ENCODE assay signal across 8 mouse cellular contexts in the genomic region with DNA sequence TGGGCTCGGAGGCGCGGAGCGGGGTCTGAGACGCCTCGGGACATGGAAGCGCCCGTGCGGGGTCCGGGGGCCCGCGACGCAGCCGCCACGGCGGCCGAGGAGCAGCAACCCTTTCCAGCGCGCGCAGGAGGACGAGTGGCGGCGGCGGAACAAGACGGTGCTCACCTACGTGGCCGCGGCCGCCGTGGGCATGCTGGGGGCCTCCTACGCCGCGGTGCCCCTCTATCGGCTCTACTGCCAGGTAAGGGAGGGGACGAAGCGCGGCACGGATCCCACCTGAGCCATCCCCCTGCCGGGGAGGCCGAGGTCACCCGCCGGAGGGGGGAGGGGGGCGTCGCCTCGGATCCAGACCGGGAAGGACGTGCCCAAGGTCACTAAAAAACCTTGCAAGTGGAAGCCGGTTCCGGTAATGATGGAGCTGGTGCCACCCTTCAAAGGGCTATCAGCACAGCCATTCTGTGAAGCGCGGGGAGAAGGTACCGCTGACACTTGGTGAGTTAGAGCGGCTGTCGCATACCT. TPM values are rescaled to one million over a fixed set of nuclear protein-coding genes. Genes with fewer than 3 reads are reported as not detected.
DNase-seq lines count a peak whose midpoint lies in the region; ATAC-seq and TF ChIP-seq lines count a peak whose summit lies in the region.

No protein-coding gene starts in this region.

- WGBS in forebrain, embryonic 13.5 days: under 1% methylated on average over 54 of the region's 54 CpGs
- under 1% methylated on average over 54 of the region's 54 CpGs for WGBS in intestine, embryonic 15.5 days
- under 1% methylated on average over 54 of the region's 54 CpGs for WGBS in liver, embryonic 15.5 days (ENCODE audit: insufficient replicate concordance)
- under 1% methylated on average over 54 of the region's 54 CpGs for WGBS in olfactory bulb, adult 2 months

- peak overlapping the region; percentile 100 for H3K4me3 ChIP-seq in bone marrow macrophage, adult 2 months (ENCODE audit: insufficient read depth, low read length)
- H3K4me3 ChIP-seq in forebrain, embryonic 13.5 days: peak overlapping the region; percentile 97
- H3K4me3 ChIP-seq in intestine, embryonic 15.5 days (replicated peaks): peak overlapping the region; percentile 99
- peak overlapping the region; percentile 98 for H3K4me3 ChIP-seq in liver, embryonic 15.5 days (replicated peaks)
- peak overlapping the region; percentile 79 for H3K4me3 ChIP-seq in olfactory bulb, adult 2 months (ENCODE audit: insufficient read depth, low read depth, low read length)

- H3K36me3 ChIP-seq in forebrain, embryonic 13.5 days (ENCODE audit: poor library complexity, severe bottlenecking): peaks cover 19% of the 10 kb centered on the region
- no peaks in the 10 kb centered on the region for H3K36me3 ChIP-seq in intestine, embryonic 15.5 days
- peaks cover 29% of the 10 kb centered on the region for H3K36me3 ChIP-seq in liver, embryonic 15.5 days (replicated peaks)

- H3K9me3 ChIP-seq in forebrain, embryonic 13.5 days (replicated peaks): no peaks in the 10 kb centered on the region
- no peaks in the 10 kb centered on the region for H3K9me3 ChIP-seq in intestine, embryonic 15.5 days
- H3K9me3 ChIP-seq in liver, embryonic 15.5 days (replicated peaks): no peaks in the 10 kb centered on the region

- H3K4me1 ChIP-seq in bone marrow macrophage, adult 2 months (ENCODE audit: control insufficient read depth, insufficient read depth, low read length): peaks cover 16% of the 10 kb centered on the region
- H3K4me1 ChIP-seq in forebrain, embryonic 13.5 days: peaks cover 28% of the 10 kb centered on the region
- no peaks in the 10 kb centered on the region for H3K4me1 ChIP-seq in intestine, embryonic 15.5 days (replicated peaks)
- H3K4me1 ChIP-seq in liver, embryonic 15.5 days (replicated peaks): peaks cover 38% of the 10 kb centered on the region
- H3K4me1 ChIP-seq in olfactory bulb, adult 2 months (ENCODE audit: control insufficient read depth, insufficient read depth, low read length): peaks cover 5% of the 10 kb centered on the region

- ATAC-seq in forebrain, embryonic 13.5 days: peak; percentile 34; the same call in 1 of the 2 replicates
- ATAC-seq in intestine, embryonic 15.5 days: peak; percentile 66
- ATAC-seq in liver, embryonic 15.5 days (ENCODE audit: insufficient read depth): peak; percentile 61

- H3K27me3 ChIP-seq in forebrain, embryonic 13.5 days: no peaks in the 10 kb centered on the region
- no peaks in the 10 kb centered on the region for H3K27me3 ChIP-seq in intestine, embryonic 15.5 days (replicated peaks)
- H3K27me3 ChIP-seq in liver, embryonic 15.5 days: no peaks in the 10 kb centered on the region

- no peak for TF ChIP-seq POLR2A in bone marrow macrophage, adult 2 months (IDR thresholded peaks at IDR 0.05; ENCODE audit: borderline replicate concordance, low read depth, low read length)
- no peak for TF ChIP-seq POLR2A in olfactory bulb, adult 2 months (IDR thresholded peaks at IDR 0.05; ENCODE audit: insufficient read depth, low read depth, low read length)

- DNase-seq in embryo, embryonic 10 days (ENCODE audit: low spot score): peak; percentile 40
- DNase-seq in embryo, embryonic 9.5 days (ENCODE audit: extremely low spot score): no peak
- peak; percentile 38 for DNase-seq in 416B (ENCODE audit: low read depth)

- H3K9ac ChIP-seq in forebrain, embryonic 13.5 days: peak overlapping the region; percentile 98
- H3K9ac ChIP-seq in intestine, embryonic 15.5 days: peak overlapping the region; percentile 97
- peak overlapping the region; percentile 98 for H3K9ac ChIP-seq in liver, embryonic 15.5 days

- TF ChIP-seq CTCF in bone marrow macrophage, adult 2 months (IDR thresholded peaks at IDR 0.05; ENCODE audit: low read depth, low read length): no peak
- TF ChIP-seq CTCF in olfactory bulb, adult 2 months (IDR thresholded peaks at IDR 0.05; ENCODE audit: insufficient read depth, low read depth, low read length): no peak

- H3K4me2 ChIP-seq in forebrain, embryonic 13.5 days: peak overlapping the region; percentile 68
- peak overlapping the region; percentile 62 for H3K4me2 ChIP-seq in intestine, embryonic 15.5 days (replicated peaks)
- peak overlapping the region; percentile 81 for H3K4me2 ChIP-seq in liver, embryonic 15.5 days

- H3K27ac ChIP-seq in bone marrow macrophage, adult 2 months (ENCODE audit: insufficient read depth, low read depth, low read length): peak overlapping the region; percentile 53
- peak overlapping the region; percentile 93 for H3K27ac ChIP-seq in forebrain, embryonic 13.5 days
- H3K27ac ChIP-seq in intestine, embryonic 15.5 days: peak overlapping the region; percentile 90
- peak overlapping the region; percentile 92 for H3K27ac ChIP-seq in liver, embryonic 15.5 days (replicated peaks)
- H3K27ac ChIP-seq in olfactory bulb, adult 2 months (ENCODE audit: insufficient read depth, low read depth, low read length): peak overlapping the region; percentile 79

RNA-seq across cellular contexts. Expression of a gene that starts 0.4 kb away (rescaled TPM):
- polyA plus RNA-seq in bone marrow macrophage, adult 2 months (2012; ENCODE audit: insufficient read depth, insufficient read length, missing spikeins): 9.7 and 10.3 TPM in 2 replicates
- 31.5 and 32.9 TPM in 2 replicates for polyA plus RNA-seq in forebrain, embryonic 13.5 days (2015; fragmentation: Nextera tagmentation; extraction: Ambion mirVana)
- polyA plus RNA-seq in intestine, embryonic 15.5 days (2015; fragmentation: Nextera tagmentation; extraction: Ambion mirVana): 34.0 and 35.9 TPM in 2 replicates
- polyA plus RNA-seq in liver, embryonic 15.5 days (2015; fragmentation: Nextera tagmentation; extraction: Ambion mirVana): 24.2 and 26.0 TPM in 2 replicates
- not detected in 2 replicates for polyA plus RNA-seq in olfactory bulb, adult 2 months (2012; ENCODE audit: insufficient read depth, insufficient read length, low replicate concordance, missing spikeins)

RNA-seq across cellular contexts. Expression of a gene that starts 0.5 kb away (rescaled TPM):
- polyA plus RNA-seq in bone marrow macrophage, adult 2 months (2012; ENCODE audit: insufficient read depth, insufficient read length, missing spikeins): 3.1 and 3.5 TPM in 2 replicates
- polyA plus RNA-seq in forebrain, embryonic 13.5 days (2015; fragmentation: Nextera tagmentation; extraction: Ambion mirVana): 29.4 and 30.1 TPM in 2 replicates
- 13.5 and 15.3 TPM in 2 replicates for polyA plus RNA-seq in intestine, embryonic 15.5 days (2015; fragmentation: Nextera tagmentation; extraction: Ambion mirVana)
- 6.4 and 6.7 TPM in 2 replicates for polyA plus RNA-seq in liver, embryonic 15.5 days (2015; fragmentation: Nextera tagmentation; extraction: Ambion mirVana)
- not detected in 2 replicates for polyA plus RNA-seq in olfactory bulb, adult 2 months (2012; ENCODE audit: insufficient read depth, insufficient read length, low replicate concordance, missing spikeins)

RNA-seq across cellular contexts. Expression of a gene that starts 49.8 kb away (rescaled TPM):
- polyA plus RNA-seq in bone marrow macrophage, adult 2 months (2012; ENCODE audit: insufficient read depth, insufficient read length, missing spikeins): 1.7 TPM in 2 replicates
- polyA plus RNA-seq in forebrain, embryonic 13.5 days (2015; fragmentation: Nextera tagmentation; extraction: Ambion mirVana): 12.7 and 13.0 TPM in 2 replicates
- 57.3 and 59.6 TPM in 2 replicates for polyA plus RNA-seq in intestine, embryonic 15.5 days (2015; fragmentation: Nextera tagmentation; extraction: Ambion mirVana)
- 50.5 and 53.4 TPM in 2 replicates for polyA plus RNA-seq in liver, embryonic 15.5 days (2015; fragmentation: Nextera tagmentation; extraction: Ambion mirVana)
- not detected in 2 replicates for polyA plus RNA-seq in olfactory bulb, adult 2 months (2012; ENCODE audit: insufficient read depth, insufficient read length, low replicate concordance, missing spikeins)

Comparison
In these comparisons a context has a peak if more than half of its experiments do, and no peak if none do; other contexts are left out.
1. RNA of a gene that starts 0.4 kb away (polyA plus RNA-seq): 34.0 to 35.9 TPM in intestine, embryonic 15.5 days, 31.5 to 32.9 TPM in forebrain, embryonic 13.5 days, 24.2 to 26.0 TPM in liver, embryonic 15.5 days and 9.7 to 10.3 TPM in bone marrow macrophage, adult 2 months; not detected in olfactory bulb, adult 2 months; every median in the first group is over 10 times any median in the second.
2. Peak in every context shown above with its lines, with median percentiles within 50 percentile points of each other: H3K27ac ChIP-seq, H3K4me3 ChIP-seq, ATAC-seq, H3K4me2 ChIP-seq and H3K9ac ChIP-seq.